Mouse (Mus musculus) embryonic fibroblast, embryonic 13.5 days (primary cell): Measurements from ENCODE around the gene Cep89.

ENCODE experiments used
- CTCF ChIP-seq: IDR thresholded peaks from 2 replicates; pipeline ENCODE4 v1.5.1; 2011; ENCODE audit warnings: mild to moderate bottlenecking, control low read depth, low read length, moderate library complexity, borderline replicate concordance; ENCODE audit not compliant: insufficient read depth
- POLR2A ChIP-seq: IDR thresholded peaks from 2 replicates; pipeline ENCODE4 v1.6.1; 2011; ENCODE audit warnings: low read depth, mild to moderate bottlenecking, control low read depth, low read length, moderate library complexity

- TF ChIP-seq POLR2A (no peak), CTCF (no peak)
Observed at GRCm38 (mm10) chr7:35351155-35351554, 45.7 kb upstream of the Cep89 start.
